Mouse (Mus musculus): ENCODE results near the gene Zfp408. TPM values are rescaled to one million over a fixed set of nuclear protein-coding genes. Genes with fewer than 3 reads are reported as not detected.
A peak's percentile ranks its signal among the peaks of the same experiment; 100 is the strongest.

Zfp408 gene
- polyA plus RNA-seq (2021), result 15.2 TPM

DNA sequence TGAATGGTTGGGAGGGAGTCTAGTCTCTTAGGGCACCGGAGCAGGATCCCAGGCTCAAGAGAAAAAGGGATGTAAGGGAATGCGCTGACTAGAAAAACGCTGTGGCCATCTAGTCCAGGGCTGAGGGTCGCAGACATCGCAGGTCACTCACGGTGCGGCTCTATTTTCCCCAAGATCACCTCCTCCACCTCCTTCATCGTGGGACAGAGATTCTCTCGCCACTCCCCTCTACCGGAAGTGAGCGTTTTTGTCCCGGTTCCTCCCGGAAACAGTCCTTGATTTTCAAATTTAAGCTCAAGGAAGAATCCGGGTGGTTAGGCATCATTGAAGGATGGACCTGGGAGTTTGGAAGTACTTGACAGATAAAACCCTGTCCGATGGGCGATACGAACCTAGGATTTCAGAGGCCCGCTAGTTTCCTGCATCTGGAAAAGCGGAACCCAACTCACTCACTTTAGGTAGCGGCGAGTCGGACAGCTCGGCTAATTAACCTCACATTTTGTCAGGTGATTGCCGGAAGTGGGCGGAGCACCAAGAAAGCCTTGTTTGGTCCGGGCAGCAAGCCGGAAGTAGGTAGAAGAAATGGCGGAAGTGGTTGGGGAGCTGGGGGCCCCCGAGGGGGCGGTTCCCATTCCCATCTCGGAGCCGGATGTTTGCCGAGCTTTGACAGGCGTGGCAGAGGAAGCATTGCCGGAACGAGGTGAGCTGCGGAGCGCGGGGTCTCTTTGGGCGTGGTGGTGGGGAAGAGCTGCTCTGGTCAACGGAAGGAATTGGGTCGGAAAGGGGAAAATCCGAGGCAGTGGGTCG, at the start of gene Zfp408, which contains the start of gene Arhgap1:
Gene Zfp408 (minus strand): TSS at position 239 of the 807 bp plus-strand sequence.
Gene Arhgap1 (plus strand): TSS at position 308 of the 807 bp plus-strand sequence.
- in situ Hi-C loops (cut with MboI; ENCODE audit: low pct_unique_long_range_greater_than_20kb), result no loop called here
- CTCF ChIA-PET, result interaction anchor here (0.7 kb wide), 1 partner anchor 805 kb away, joined by 3 read pairs; no protein-coding TSS in a partner anchor
- DNase-seq (ENCODE audit: low read depth, low spot score) (peak; percentile 95), ATAC-seq (peak; percentile 78)
- TF ChIP-seq CTCF (IDR thresholded peaks at IDR 0.05), result no peak
- POLR2A ChIA-PET, result interaction anchor here (1.0 kb wide), 1 partner anchor 12 kb away, joined by 3 read pairs; no protein-coding TSS in a partner anchor
- no peaks in the 10 kb centered on the region for H3K27me3 ChIP-seq

DNA sequence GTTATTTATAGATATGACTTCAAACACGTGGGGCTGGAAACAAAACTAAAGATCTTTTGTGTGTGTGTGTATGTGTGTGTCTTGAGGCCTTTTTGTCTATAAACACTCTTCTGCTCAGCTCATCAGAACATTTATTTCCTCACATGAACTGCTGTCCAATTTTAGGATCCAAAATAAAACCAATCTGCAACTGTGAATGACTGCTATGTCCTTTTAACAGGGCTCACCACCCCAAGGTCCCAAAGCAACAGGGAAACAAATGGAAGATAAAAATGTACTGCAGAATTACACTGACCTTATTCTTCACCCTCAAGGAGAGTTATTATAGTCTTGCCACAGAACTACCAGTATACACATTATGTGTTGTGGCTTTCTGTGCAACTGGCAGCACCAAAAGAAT, 49.6 kb upstream of the Zfp408 start:
- in situ Hi-C loops (cut with MboI; ENCODE audit: low pct_unique_long_range_greater_than_20kb), result no loop called here
- ChIA-PET CTCF (interaction anchor here (2.3 kb wide), 1 partner anchor 11 kb away, joined by 11 read pairs; no protein-coding TSS in a partner anchor), POLR2A (no interaction called here)
- no peaks in the 10 kb centered on the region for H3K27me3 ChIP-seq
- TF ChIP-seq CTCF (IDR thresholded peaks at IDR 0.05), result no peak
- DNase-seq (ENCODE audit: low read depth, low spot score) (no peak), ATAC-seq (no peak)

DNA sequence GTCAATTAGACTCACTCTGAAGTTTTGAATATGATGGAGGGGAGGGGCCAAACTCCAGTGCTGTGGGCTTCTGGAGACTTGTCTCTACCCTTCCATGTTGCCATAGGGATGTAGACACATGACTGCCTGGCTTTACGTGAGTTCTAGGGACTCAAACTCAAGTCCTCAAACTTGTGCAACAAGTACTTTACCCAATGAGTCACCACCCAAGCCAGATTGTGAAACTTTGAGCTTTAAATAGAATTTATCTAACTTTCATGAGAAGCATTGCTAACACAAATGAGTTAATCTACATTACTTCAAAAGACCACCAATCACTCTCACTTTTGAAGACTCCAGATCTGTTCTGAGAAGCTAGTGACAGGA, 46.6 kb upstream of the Zfp408 start:
- no peak for TF ChIP-seq CTCF (IDR thresholded peaks at IDR 0.05)
- ChIA-PET POLR2A (no interaction called here), CTCF (interaction anchor here (1.3 to 1.7 kb wide), 2 partner anchors 13 to 15 kb away, joined by 4 to 5 read pairs; partner anchors contain the start of genes Atg13 and Harbi1)
- no peaks in the 10 kb centered on the region for H3K27me3 ChIP-seq
- in situ Hi-C loops (cut with MboI; ENCODE audit: low pct_unique_long_range_greater_than_20kb), result no loop called here
- DNase-seq (ENCODE audit: low read depth, low spot score) (no peak), ATAC-seq (no peak)

DNA sequence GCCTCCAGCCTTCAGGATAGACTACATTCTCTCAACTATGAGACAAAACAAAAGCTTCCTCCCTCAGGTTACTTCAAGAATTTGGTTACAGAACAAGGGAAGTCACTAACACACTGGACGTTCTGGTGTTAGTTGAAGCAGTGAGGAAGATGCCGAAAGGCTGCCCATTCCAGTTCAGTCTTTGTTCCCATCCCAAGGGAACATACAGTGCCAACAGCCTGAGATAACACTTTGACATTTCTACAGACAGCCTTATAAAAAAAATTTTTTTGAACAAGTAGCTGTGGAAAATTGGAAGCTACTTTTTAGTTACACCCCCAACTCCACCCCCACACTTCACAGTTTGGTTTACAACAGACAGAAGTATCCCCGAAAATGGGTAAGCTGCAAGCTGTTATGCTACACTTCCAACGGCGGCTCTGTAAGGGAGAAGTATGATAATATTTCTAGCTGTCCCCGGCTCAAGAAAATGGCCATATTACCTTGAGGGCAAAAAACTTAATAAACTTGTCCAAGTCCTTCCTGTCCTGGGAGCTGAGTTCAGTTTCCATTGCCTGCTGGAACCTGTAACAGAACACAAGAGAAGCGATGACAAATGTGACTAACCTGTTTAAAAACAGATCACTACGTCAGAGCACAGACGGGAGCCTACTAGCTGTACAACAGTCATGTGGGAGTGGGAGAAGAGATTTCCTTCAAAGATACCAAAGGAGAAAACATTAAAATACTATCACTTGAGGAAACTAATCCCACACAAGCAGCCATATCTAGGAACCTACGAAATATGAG, 46.0 kb upstream of the Zfp408 start:
- ChIA-PET CTCF (interaction anchor here (1.3 to 1.7 kb wide), 2 partner anchors 13 to 15 kb away, joined by 4 to 5 read pairs; partner anchors contain the start of genes Atg13 and Harbi1), POLR2A (no interaction called here)
- no peaks in the 10 kb centered on the region for H3K27me3 ChIP-seq
- TF ChIP-seq CTCF (IDR thresholded peaks at IDR 0.05), result no peak
- DNase-seq (ENCODE audit: low read depth, low spot score), result no peak
- no peak for ATAC-seq
- in situ Hi-C loops (cut with MboI; ENCODE audit: low pct_unique_long_range_greater_than_20kb), result no loop called here

DNA sequence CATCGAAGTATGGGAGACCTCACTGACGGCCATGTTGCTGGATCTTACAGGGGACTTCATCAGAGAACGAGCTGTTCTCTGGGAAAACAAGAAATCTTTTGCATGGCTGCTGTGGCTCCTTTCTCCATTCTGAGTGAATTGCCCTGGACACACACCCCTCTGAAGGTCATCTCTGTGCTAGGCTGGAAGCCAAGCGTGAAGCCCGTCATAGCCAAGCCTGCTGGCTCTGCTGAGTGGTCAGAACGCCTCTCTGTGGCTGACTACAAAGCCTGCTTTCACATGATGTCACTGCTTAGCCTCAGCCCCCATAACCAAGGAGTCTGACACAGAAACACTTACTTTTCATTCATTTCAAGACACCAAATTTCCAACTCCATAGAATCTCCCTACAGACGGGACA, 39.9 kb upstream of the Zfp408 start:
- no peak for TF ChIP-seq CTCF (IDR thresholded peaks at IDR 0.05)
- DNase-seq (ENCODE audit: low read depth, low spot score), result no peak
- CTCF ChIA-PET, result interaction anchor here (1.0 to 4.1 kb wide), 2 partner anchors 9 to 16 kb away, joined by 3 to 11 read pairs; no protein-coding TSS in a partner anchor
- no peaks in the 10 kb centered on the region for H3K27me3 ChIP-seq
- in situ Hi-C loops (cut with MboI; ENCODE audit: low pct_unique_long_range_greater_than_20kb), result no loop called here
- no peak for ATAC-seq
- POLR2A ChIA-PET, result no interaction called here

DNA sequence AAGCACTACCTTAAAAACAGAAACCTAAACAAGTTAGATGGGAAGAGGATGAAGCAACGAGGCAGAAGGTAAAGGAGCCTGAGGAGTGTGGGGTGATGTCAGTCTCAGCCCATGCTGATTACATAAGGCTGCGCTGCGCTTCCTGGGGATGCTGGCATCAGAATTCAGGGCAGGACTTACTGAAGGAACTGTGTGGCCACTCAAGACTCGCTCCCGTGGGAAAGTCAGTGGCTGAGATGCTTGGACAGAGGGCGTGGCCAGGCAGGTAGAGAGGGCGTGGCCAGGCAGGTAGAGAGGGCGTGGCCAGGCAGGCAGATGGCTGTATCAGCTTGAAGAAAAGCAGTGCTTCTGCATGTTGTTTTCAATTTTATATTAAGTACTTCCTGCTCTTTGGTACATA, 34.3 kb upstream of the Zfp408 start:
- no peaks in the 10 kb centered on the region for H3K27me3 ChIP-seq
- DNase-seq (ENCODE audit: low read depth, low spot score) (no peak), ATAC-seq (no peak)
- POLR2A ChIA-PET, result no interaction called here
- no peak for TF ChIP-seq CTCF (IDR thresholded peaks at IDR 0.05)
- CTCF ChIA-PET, result interaction anchor here (1.1 kb wide), 1 partner anchor 14 kb away, joined by 5 read pairs; no protein-coding TSS in a partner anchor
- in situ Hi-C loops (cut with MboI; ENCODE audit: low pct_unique_long_range_greater_than_20kb), result no loop called here

DNA sequence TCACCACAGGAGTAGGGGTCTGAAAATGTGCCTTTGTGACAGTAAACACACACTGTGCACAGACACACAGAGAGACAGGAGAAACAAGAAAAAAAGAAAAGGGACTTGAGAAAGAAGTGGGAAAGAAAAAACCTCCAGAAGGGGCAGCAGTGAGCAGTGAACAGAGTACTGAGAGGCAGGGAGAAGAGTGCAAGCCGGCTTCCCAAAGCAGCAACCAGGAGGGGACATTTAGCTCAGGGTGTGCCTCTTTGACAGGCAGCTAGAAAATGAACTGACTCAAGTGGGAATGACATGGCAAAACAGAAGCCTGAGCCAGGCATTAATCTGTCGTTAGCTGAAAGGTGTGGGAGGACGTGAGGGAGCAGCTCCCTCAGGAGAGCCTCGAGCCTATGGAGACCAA, 33.3 kb upstream of the Zfp408 start:
- CTCF ChIA-PET, result interaction anchor here (0.8 to 1.1 kb wide), 3 partner anchors 13 to 15 kb away, joined by 4 to 5 read pairs (median 4); no protein-coding TSS in a partner anchor
- POLR2A ChIA-PET, result interaction anchor here (0.6 kb wide), 1 partner anchor 27 kb away, joined by 3 read pairs; the partner anchor contains the start of gene Atg13
- in situ Hi-C loops (cut with MboI; ENCODE audit: low pct_unique_long_range_greater_than_20kb), result no loop called here
- H3K27me3 ChIP-seq, result no peaks in the 10 kb centered on the region
- TF ChIP-seq CTCF (IDR thresholded peaks at IDR 0.05), result peak; percentile 59
- DNase-seq (ENCODE audit: low read depth, low spot score) (no peak), ATAC-seq (no peak)

DNA sequence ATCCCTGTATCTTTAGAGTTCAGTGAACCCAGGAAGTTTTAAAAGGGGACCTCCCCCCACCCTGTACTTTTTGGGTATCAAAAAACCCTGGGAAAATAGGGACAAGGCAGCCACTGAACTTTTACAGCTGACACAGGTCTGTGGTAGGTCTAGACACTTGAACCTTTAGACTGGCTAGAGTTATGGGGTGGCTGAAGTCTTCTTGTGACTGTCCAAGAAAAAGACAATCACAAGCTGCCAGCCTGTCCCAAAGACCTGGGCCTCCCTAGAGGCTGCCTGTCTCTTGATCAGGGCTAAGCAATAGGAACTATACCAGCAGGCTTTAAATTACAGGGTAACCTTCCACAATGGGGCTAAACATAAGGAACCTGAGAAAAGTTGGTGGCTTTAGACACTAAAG, 27.4 kb upstream of the Zfp408 start:
- ATAC-seq (no peak), DNase-seq (ENCODE audit: low read depth, low spot score) (no peak)
- CTCF ChIA-PET, result no interaction called here
- TF ChIP-seq CTCF (IDR thresholded peaks at IDR 0.05), result no peak
- in situ Hi-C loops (cut with MboI; ENCODE audit: low pct_unique_long_range_greater_than_20kb), result no loop called here
- H3K27me3 ChIP-seq, result no peaks in the 10 kb centered on the region
- POLR2A ChIA-PET, result no interaction called here

DNA sequence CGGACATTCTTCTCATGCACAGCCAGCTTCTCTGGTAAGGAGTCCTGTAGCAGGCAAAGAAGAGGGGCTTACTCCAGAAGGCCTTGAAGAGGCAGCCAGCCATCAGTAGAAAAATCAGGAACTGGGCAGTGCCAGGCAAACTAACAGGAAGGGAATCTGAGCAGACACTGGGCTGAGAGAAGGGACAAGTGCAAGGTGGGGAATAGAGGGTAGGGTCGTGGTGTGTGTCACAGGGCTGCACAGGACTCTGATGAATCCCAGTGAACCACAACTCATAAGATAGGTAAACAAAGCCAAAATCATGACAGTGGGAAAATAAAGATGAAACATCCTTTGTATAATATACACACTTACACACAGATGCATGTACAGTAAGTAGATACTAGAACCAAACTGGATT, 26.8 kb upstream of the Zfp408 start:
- in situ Hi-C loops (cut with MboI; ENCODE audit: low pct_unique_long_range_greater_than_20kb), result no loop called here
- CTCF ChIA-PET, result no interaction called here
- no peaks in the 10 kb centered on the region for H3K27me3 ChIP-seq
- ATAC-seq (no peak), DNase-seq (ENCODE audit: low read depth, low spot score) (no peak)
- POLR2A ChIA-PET, result no interaction called here
- no peak for TF ChIP-seq CTCF (IDR thresholded peaks at IDR 0.05)

DNA sequence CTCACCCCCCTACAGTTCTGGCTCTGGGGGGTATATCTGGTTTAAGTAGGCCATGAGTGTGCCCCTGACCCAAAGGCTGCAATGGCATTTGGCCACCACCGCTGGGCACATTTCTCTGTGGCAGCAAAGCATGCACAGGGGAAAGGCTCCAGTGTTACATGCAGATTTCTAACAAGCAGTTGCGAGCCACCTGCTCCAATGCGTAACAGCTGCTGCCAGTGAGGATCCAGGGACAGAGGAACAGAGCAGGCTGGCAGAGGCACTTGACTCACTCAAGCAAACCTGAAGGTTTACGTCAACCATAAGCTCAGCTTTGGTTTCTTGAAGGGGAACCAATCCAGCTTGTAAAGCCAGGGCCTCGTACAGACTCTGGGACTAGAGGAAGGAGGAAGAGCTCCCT, 25.3 kb upstream of the Zfp408 start:
- CTCF ChIA-PET, result interaction anchor here (1.2 to 2.1 kb wide), 2 partner anchors 21 to 23 kb away, joined by 3 to 5 read pairs; no protein-coding TSS in a partner anchor

More for the DNA sequence above, 25.3 kb upstream of the Zfp408 start:
- no peaks in the 10 kb centered on the region for H3K27me3 ChIP-seq
- DNase-seq (ENCODE audit: low read depth, low spot score), result no peak
- POLR2A ChIA-PET, result no interaction called here
- ATAC-seq, result no peak
- in situ Hi-C loops (cut with MboI; ENCODE audit: low pct_unique_long_range_greater_than_20kb), result no loop called here
- TF ChIP-seq CTCF (IDR thresholded peaks at IDR 0.05), result no peak

Measured in Patski (cell line).